Comparison of ENCODE assay signal across 8 mouse cellular contexts in genomic region chr7:80402651-80403321, GRCm38 (mm10). TPM values are rescaled to one million over a fixed set of nuclear protein-coding genes. Genes with fewer than 3 reads are reported as not detected.
A peak's percentile ranks its signal among the peaks of the same experiment; 100 is the strongest.
DNase-seq lines count a peak whose midpoint lies in the region; ATAC-seq and TF ChIP-seq lines count a peak whose summit lies in the region.

No protein-coding gene starts in this region.

- peaks cover 23% of the 10 kb centered on the region for H3K4me1 ChIP-seq in heart, adult 2 months (ENCODE audit: control insufficient read depth, insufficient read depth, low read length)
- H3K4me1 ChIP-seq in kidney, adult 2 months (ENCODE audit: control insufficient read depth, insufficient read depth, low read length): peaks cover 20% of the 10 kb centered on the region
- H3K4me1 ChIP-seq in lung, embryonic 16.5 days (replicated peaks; ENCODE audit: control insufficient read depth, insufficient read depth, low read length): peaks cover 30% of the 10 kb centered on the region

- H3K9ac ChIP-seq in heart, adult 2 months (ENCODE audit: low read depth, low read length): peak overlapping the region; percentile 99
- H3K9ac ChIP-seq in lung, embryonic 16.5 days (ENCODE audit: low read length): peak overlapping the region; percentile 97

- H3K4me2 ChIP-seq in lung, embryonic 16.5 days (ENCODE audit: low read depth, low read length): peak overlapping the region; percentile 95

- TF ChIP-seq EP300 in heart, adult 2 months (IDR thresholded peaks at IDR 0.05; ENCODE audit: insufficient read depth, low read depth, low read length): no peak

- H3K4me3 ChIP-seq in heart, adult 2 months: peak overlapping the region; percentile 58
- peak overlapping the region; percentile 91 for H3K4me3 ChIP-seq in kidney, adult 2 months (ENCODE audit: insufficient read depth, low read depth, low read length)
- H3K4me3 ChIP-seq in lung, embryonic 16.5 days (ENCODE audit: low read length): peak overlapping the region; percentile 87

- peak overlapping the region; percentile 98 for H3K27ac ChIP-seq in heart, adult 2 months
- peak overlapping the region; percentile 97 for H3K27ac ChIP-seq in kidney, adult 2 months (ENCODE audit: insufficient read depth, low read depth, low read length)
- peak overlapping the region; percentile 92 for H3K27ac ChIP-seq in lung, embryonic 16.5 days (ENCODE audit: low read length)

- H3K79me2 ChIP-seq in heart, adult 2 months (replicated peaks; ENCODE audit: control insufficient read depth, insufficient read depth, low read length): peaks cover 6% of the 10 kb centered on the region

- whole genome bisulfite sequencing in heart, adult 2 months: 12% methylated on average over 88 of the region's 92 CpGs
- 10% methylated on average over 85 of the region's 92 CpGs for WGBS in kidney, adult 2 months
- under 1% methylated on average over 59 of the region's 92 CpGs for WGBS in lung, embryonic 16.5 days

- no peak for TF ChIP-seq POLR2A in heart, adult 2 months (IDR thresholded peaks at IDR 0.05; ENCODE audit: insufficient read depth, low read depth, low read length)
- TF ChIP-seq POLR2A in kidney, adult 2 months (IDR thresholded peaks at IDR 0.05; ENCODE audit: low read depth, low read length): no peak

- H3K9me3 ChIP-seq in lung, embryonic 16.5 days (ENCODE audit: control insufficient read depth, low read length): no peaks in the 10 kb centered on the region

- ATAC-seq in lung, embryonic 16.5 days (ENCODE audit: low read depth): peak; percentile 78

- intact Hi-C loops in heart, adult 2 months (cut with DNase I): loop anchor here (1.0 kb wide), 1 partner anchor 14 kb away; no protein-coding TSS in a partner anchor

- no peaks in the 10 kb centered on the region for H3K27me3 ChIP-seq in heart, adult 2 months (ENCODE audit: control insufficient read depth, insufficient read depth, low read length)
- no peaks in the 10 kb centered on the region for H3K27me3 ChIP-seq in kidney, adult 2 months (replicated peaks; ENCODE audit: control insufficient read depth, insufficient read depth, low read length)
- H3K27me3 ChIP-seq in lung, embryonic 16.5 days (ENCODE audit: control insufficient read depth, insufficient read depth, low read depth, low read length): no peaks in the 10 kb centered on the region

- H3K36me3 ChIP-seq in heart, adult 2 months (ENCODE audit: control insufficient read depth, insufficient read depth, low read length): no peaks in the 10 kb centered on the region; the same call in 1 of the 2 replicates
- H3K36me3 ChIP-seq in kidney, adult 2 months (ENCODE audit: control insufficient read depth, insufficient read depth, low read length): no peaks in the 10 kb centered on the region
- H3K36me3 ChIP-seq in lung, embryonic 16.5 days (ENCODE audit: control insufficient read depth, insufficient read depth, low read length): peaks cover 4% of the 10 kb centered on the region; the same call in 1 of the 2 replicates

- peak; percentile 46 for DNase-seq in 416B (ENCODE audit: low read depth)
- DNase-seq in T-cell, adult 2 months (ENCODE audit: low spot score): peak; percentile 47
- DNase-seq in embryo, embryonic 11 days: peak; percentile 88
- peak; percentile 87 to 88 for DNase-seq in heart, adult 2 months
- DNase-seq in kidney, adult 2 months: peak; percentile 82
- peak; percentile 60 for DNase-seq in ovary, adult 18-20 months (ENCODE audit: low spot score)
- peak; percentile 56 to 67 for DNase-seq in thymus, postnatal 36 days

- no peak for TF ChIP-seq CTCF in heart, adult 2 months (IDR thresholded peaks at IDR 0.05)
- TF ChIP-seq CTCF in kidney, adult 2 months (conservative IDR thresholded peaks at IDR 0.05; ENCODE audit: insufficient read depth, insufficient read length, low read depth, low read length): no peak

RNA-seq across cellular contexts. Expression of gene Furin, which starts 2.5 kb away (rescaled TPM):
- total RNA-seq in heart, adult 2 months (2021): 100 to 1,000 TPM; 108 to 129 TPM
- polyA plus RNA-seq in heart, adult 2 months (2012; rRNA removed): 64.9 and 79.4 TPM in 2 replicates
- polyA plus RNA-seq in kidney, adult 2 months (2012; rRNA removed): 145 and 172 TPM in 2 replicates
- 12.6 and 12.7 TPM in 2 replicates for polyA plus RNA-seq in lung, embryonic 16.5 days (2015; fragmentation: Nextera tagmentation; extraction: Ambion mirVana)

RNA-seq across cellular contexts. Expression of gene Fes, which starts 15.0 kb away (rescaled TPM):
- 1 to 10 TPM; 8.9 to 9.8 TPM for total RNA-seq in heart, adult 2 months (2021)
- 15.4 and 17.3 TPM in 2 replicates for polyA plus RNA-seq in heart, adult 2 months (2012; rRNA removed)
- polyA plus RNA-seq in kidney, adult 2 months (2012; rRNA removed): 10.0 and 10.8 TPM in 2 replicates
- polyA plus RNA-seq in lung, embryonic 16.5 days (2015; fragmentation: Nextera tagmentation; extraction: Ambion mirVana): 18.5 and 19.3 TPM in 2 replicates

RNA-seq across cellular contexts. Expression of gene Man2a2, which starts 31.6 kb away (rescaled TPM):
- 10 to 100 TPM; 55.7 to 58.7 TPM for total RNA-seq in heart, adult 2 months (2021)
- 75.8 and 82.4 TPM in 2 replicates for polyA plus RNA-seq in heart, adult 2 months (2012; rRNA removed)
- 40.4 and 49.9 TPM in 2 replicates for polyA plus RNA-seq in kidney, adult 2 months (2012; rRNA removed)
- polyA plus RNA-seq in lung, embryonic 16.5 days (2015; fragmentation: Nextera tagmentation; extraction: Ambion mirVana): 20.4 and 21.1 TPM in 2 replicates

RNA-seq across cellular contexts. Expression of gene Hddc3, which starts 59.9 kb away (rescaled TPM):
- total RNA-seq in heart, adult 2 months (2021): 10 to 100 TPM; 30.0 to 39.9 TPM
- polyA plus RNA-seq in heart, adult 2 months (2012; rRNA removed): 47.7 and 77.5 TPM in 2 replicates
- polyA plus RNA-seq in kidney, adult 2 months (2012; rRNA removed): 66.3 and 86.4 TPM in 2 replicates
- 20.9 and 21.9 TPM in 2 replicates for polyA plus RNA-seq in lung, embryonic 16.5 days (2015; fragmentation: Nextera tagmentation; extraction: Ambion mirVana)

Comparison
In these comparisons a context has a peak if more than half of its experiments do, and no peak if none do; other contexts are left out.
1. Peak in every context shown above with its lines: DNase-seq, ATAC-seq, H3K4me3 ChIP-seq and H3K27ac ChIP-seq.